ENCODE assay signal across 8 mouse cellular contexts in genomic region chr16:32078408-32078990, GRCm38 (mm10). TPM values are rescaled to one million over a fixed set of nuclear protein-coding genes. Genes with fewer than 3 reads are reported as not detected.
DNase-seq lines count a peak whose midpoint lies in the region; ATAC-seq and TF ChIP-seq lines count a peak whose summit lies in the region.

No protein-coding gene starts in this region.

- no peaks in the 10 kb centered on the region for H3K9me3 ChIP-seq in erythroblast, embryonic 14.5 days (ENCODE audit: control insufficient read depth, low read length)
- no peaks in the 10 kb centered on the region for H3K9me3 ChIP-seq in lung, embryonic 14.5 days (ENCODE audit: low read depth, low read length)

- peak overlapping the region; percentile 66 for H3K4me2 ChIP-seq in lung, embryonic 14.5 days

- DNase-seq in layer of hippocampus, postnatal 10 days (ENCODE audit: low spot score in 2 of 2) = peak; percentile 15 to 40
- no peak for DNase-seq in layer of hippocampus, adult 9-11 months
- DNase-seq in T-cell, adult 2 months (ENCODE audit: low spot score) = peak; percentile 20
- DNase-seq in lung, embryonic 14.5 days = peak; percentile 66
- DNase-seq in right cerebral cortex, adult 18-20 months = peak; percentile 6
- DNase-seq in gastrocnemius, postnatal 25 days = no peak

- H3K4me3 ChIP-seq in erythroblast, embryonic 14.5 days (replicated peaks) = peak overlapping the region; percentile 93
- peak overlapping the region; percentile 73 for H3K4me3 ChIP-seq in lung, embryonic 14.5 days (ENCODE audit: low read depth, low read length)

- peak overlapping the region; percentile 91 for H3K27ac ChIP-seq in lung, embryonic 14.5 days (ENCODE audit: low read depth)

- peaks cover 28% of the 10 kb centered on the region for H3K4me1 ChIP-seq in erythroblast, embryonic 14.5 days (ENCODE audit: control insufficient read depth)
- H3K4me1 ChIP-seq in lung, embryonic 14.5 days (ENCODE audit: insufficient read depth) = peaks cover 10% of the 10 kb centered on the region; the same call in 1 of the 2 replicates

- ATAC-seq in inflammation-experienced regulatory T-cells, adult 6 months = peak; percentile 4
- ATAC-seq in lung, embryonic 14.5 days (ENCODE audit: insufficient read depth) = no peak

- WGBS in lung, embryonic 14.5 days = under 1% methylated on average over 30 of the region's 30 CpGs

- no peaks in the 10 kb centered on the region; the same call in 1 of the 2 replicates for H3K36me3 ChIP-seq in erythroblast, embryonic 14.5 days (ENCODE audit: control insufficient read depth)
- peaks cover 10% of the 10 kb centered on the region; the same call in 1 of the 2 replicates for H3K36me3 ChIP-seq in lung, embryonic 14.5 days (ENCODE audit: insufficient read depth)

- H3K27me3 ChIP-seq in erythroblast, embryonic 14.5 days (ENCODE audit: control insufficient read depth) = no peaks in the 10 kb centered on the region
- no peaks in the 10 kb centered on the region for H3K27me3 ChIP-seq in lung, embryonic 14.5 days (ENCODE audit: insufficient read depth, low read length)

- peak overlapping the region; percentile 96 for H3K9ac ChIP-seq in lung, embryonic 14.5 days

- TF ChIP-seq CTCF in lung, embryonic 14.5 days (IDR thresholded peaks at IDR 0.05; ENCODE audit: low read depth) = no peak

RNA-seq across cellular contexts. Expression of gene Pak2, which starts 0.6 kb away (rescaled TPM):
- 10 to 100 TPM; 34.6 to 38.0 TPM for total RNA-seq in layer of hippocampus, postnatal 10 days (2021)
- polyA plus RNA-seq in erythroblast, embryonic 14.5 days (2012) = 0.41 and 0.52 TPM in 2 replicates
- 10 to 100 TPM; 60.2 to 67.4 (median 63.4) TPM for polyA plus RNA-seq in inflammation-experienced regulatory T-cells, adult 6 months (2017; shearing (Covaris generic))
- polyA plus RNA-seq in lung, embryonic 14.5 days (2014; fragmentation: Nextera tagmentation; extraction: Ambion mirVana) = 38.2 and 39.8 TPM in 2 replicates
- total RNA-seq in gastrocnemius, postnatal 25 days (2021) = 10 to 100 TPM; 13.8 to 14.7 TPM

RNA-seq across cellular contexts. Expression of gene Pigx, which starts 21.0 kb away (rescaled TPM):
- 10 to 100 TPM; 31.6 to 36.3 TPM for total RNA-seq in layer of hippocampus, postnatal 10 days (2021)
- polyA plus RNA-seq in erythroblast, embryonic 14.5 days (2012) = 0.18 and 0.22 TPM in 2 replicates
- 100 to 1,000 TPM; 117 to 133 (median 130) TPM for polyA plus RNA-seq in inflammation-experienced regulatory T-cells, adult 6 months (2017; shearing (Covaris generic))
- polyA plus RNA-seq in lung, embryonic 14.5 days (2014; fragmentation: Nextera tagmentation; extraction: Ambion mirVana) = 105 and 111 TPM in 2 replicates
- total RNA-seq in gastrocnemius, postnatal 25 days (2021) = 10 to 100 TPM; 12.6 to 14.0 TPM

RNA-seq across cellular contexts. Expression of gene Cep19, which starts 21.1 kb away (rescaled TPM):
- total RNA-seq in layer of hippocampus, postnatal 10 days (2021) = 10 to 100 TPM; 58.9 to 62.3 TPM
- 0.02 and 0.11 TPM in 2 replicates for polyA plus RNA-seq in erythroblast, embryonic 14.5 days (2012)
- polyA plus RNA-seq in inflammation-experienced regulatory T-cells, adult 6 months (2017; shearing (Covaris generic)) = 10 to 100 TPM; 32.4 to 45.8 (median 43.7) TPM
- 29.0 and 33.9 TPM in 2 replicates for polyA plus RNA-seq in lung, embryonic 14.5 days (2014; fragmentation: Nextera tagmentation; extraction: Ambion mirVana)
- total RNA-seq in gastrocnemius, postnatal 25 days (2021) = 1 to 10 TPM; 7.7 to 7.9 TPM

Comparison
In these comparisons a context has a peak if more than half of its experiments do, and no peak if none do; other contexts are left out.
1. DNase-seq: peak in layer of hippocampus, postnatal 10 days (2 of 2), T-cell, adult 2 months (single experiment), lung, embryonic 14.5 days (single experiment) and right cerebral cortex, adult 18-20 months (single experiment); none in layer of hippocampus, adult 9-11 months (single experiment) and gastrocnemius, postnatal 25 days (single experiment).
2. RNA of gene Pak2, which starts 0.6 kb away (polyA plus RNA-seq): 60.2 to 67.4 TPM in inflammation-experienced regulatory T-cells, adult 6 months and 38.2 to 39.8 TPM in lung, embryonic 14.5 days; 0.41 to 0.52 TPM in erythroblast, embryonic 14.5 days; every median in the first group is over 10 times any median in the second.
3. RNA of gene Pigx, which starts 21.0 kb away (polyA plus RNA-seq): 117 to 133 TPM in inflammation-experienced regulatory T-cells, adult 6 months and 105 to 111 TPM in lung, embryonic 14.5 days; 0.18 to 0.22 TPM in erythroblast, embryonic 14.5 days; every median in the first group is over 10 times any median in the second.
4. RNA of gene Cep19, which starts 21.1 kb away (polyA plus RNA-seq): 32.4 to 45.8 TPM in inflammation-experienced regulatory T-cells, adult 6 months and 29.0 to 33.9 TPM in lung, embryonic 14.5 days; 0.02 to 0.11 TPM in erythroblast, embryonic 14.5 days; every median in the first group is over 10 times any median in the second.